Mouse (Mus musculus) retina, postnatal 1 day (tissue): Measurements from ENCODE around the gene Azin2.

Experiments
- DNase-seq: peaks from one replicate; pipeline ENCODE4 v3.0.0-alpha.2; 2012

The Azin2 gene

GRCm38 (mm10) chr4:128924841-128925606 lies 37.2 kb downstream of the Azin2 start:
- DNase-seq: peak; percentile 94

DNA sequence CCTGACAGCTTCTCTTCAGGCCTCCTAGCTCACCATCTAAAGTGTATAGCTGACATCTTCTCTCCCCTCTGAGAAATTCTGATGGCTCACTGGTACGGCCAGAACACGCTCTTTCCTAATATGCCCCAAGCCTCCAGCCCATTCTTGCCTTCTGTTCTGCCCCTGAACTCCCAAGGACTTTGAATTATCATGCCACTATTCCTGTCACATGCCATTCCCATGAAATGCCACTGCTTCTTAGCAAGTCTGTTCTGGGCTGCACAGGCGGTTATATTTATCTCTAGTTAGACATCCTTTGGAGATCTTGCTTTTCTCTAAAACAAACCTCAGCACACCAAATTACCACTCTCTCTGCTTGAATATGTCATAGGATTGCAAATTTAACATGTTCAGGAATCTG lies 38.6 kb downstream of the Azin2 start:
- no peak for DNase-seq

DNA sequence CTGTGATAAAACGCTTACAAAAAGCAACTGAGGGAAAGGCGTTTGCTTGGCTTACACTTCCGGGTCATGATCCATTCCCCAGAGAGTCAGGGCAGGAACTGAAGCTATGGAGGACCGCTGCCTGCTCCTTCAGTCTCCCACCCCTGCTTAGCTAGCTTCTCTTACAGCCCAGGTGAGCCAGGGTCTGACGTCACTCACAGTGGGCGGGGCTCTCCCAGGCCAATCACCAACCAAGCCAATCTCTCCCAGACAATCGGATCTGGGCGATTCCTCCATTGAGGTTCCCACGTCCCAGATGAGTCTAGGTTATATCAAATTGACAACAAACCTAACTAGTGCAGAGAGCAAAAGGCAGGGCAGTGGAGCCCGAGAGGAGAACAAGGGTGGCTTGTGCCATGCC lies 43.1 kb downstream of the Azin2 start:
- DNase-seq: no peak

DNA sequence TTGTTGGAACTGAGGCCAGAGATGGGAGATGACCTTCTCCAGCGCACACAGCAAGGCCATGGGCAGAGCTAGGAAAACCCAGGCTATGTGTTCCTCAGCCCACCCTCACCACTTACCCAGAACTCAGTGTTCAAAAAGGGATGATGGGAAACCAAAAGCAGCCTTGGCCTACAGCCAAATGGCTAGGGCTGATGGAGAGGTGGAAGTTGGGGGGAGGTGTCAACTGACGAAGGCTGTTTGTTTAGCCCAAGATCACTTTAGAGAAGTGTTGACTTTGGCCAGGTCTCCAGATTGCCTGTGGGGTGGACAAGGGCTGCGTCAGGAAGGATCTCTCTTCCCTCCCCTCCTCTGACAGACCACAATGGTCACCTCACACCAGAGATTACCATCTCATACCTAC lies 44.1 kb downstream of the Azin2 start:
- DNase-seq: no peak

- no peak for DNase-seq
These were observed 44.5 kb downstream of the Azin2 start for GRCm38 (mm10) chr4:128917756-128918155.

GRCm38 (mm10) chr4:128917119-128917518 lies 45.1 kb downstream of the Azin2 start:
- DNase-seq: no peak

GRCm38 (mm10) chr4:128913794-128914193 lies 48.4 kb downstream of the Azin2 start:
- DNase-seq: peak; percentile 33

GRCm38 (mm10) chr4:128912085-128912484 lies 50.2 kb downstream of the Azin2 start:
- DNase-seq: no peak

GRCm38 (mm10) chr4:128910276-128911063 lies 51.8 kb downstream of the Azin2 start:
- DNase-seq: no peak

DNA sequence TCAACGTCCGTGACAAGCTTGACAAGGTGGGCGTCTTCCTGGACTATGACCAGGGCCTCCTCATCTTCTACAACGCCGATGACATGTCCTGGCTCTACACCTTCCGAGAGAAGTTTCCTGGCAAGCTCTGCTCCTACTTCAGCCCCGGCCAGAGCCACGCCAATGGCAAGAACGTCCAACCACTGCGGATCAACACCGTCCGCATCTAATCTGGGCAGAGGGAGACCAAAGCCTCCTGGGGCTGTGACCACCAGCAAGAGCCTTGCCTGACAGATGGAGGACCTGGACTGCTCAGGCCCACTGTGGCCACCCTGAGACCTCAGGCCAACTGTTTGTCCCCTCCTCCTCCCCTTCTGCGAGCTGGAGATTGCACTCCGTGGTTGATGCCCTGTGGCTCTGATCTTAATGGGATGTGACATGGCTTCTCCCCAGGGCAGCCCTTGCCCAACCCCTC lies 52.8 kb downstream of the Azin2 start:
- DNase-seq: peak; percentile 71

DNA sequence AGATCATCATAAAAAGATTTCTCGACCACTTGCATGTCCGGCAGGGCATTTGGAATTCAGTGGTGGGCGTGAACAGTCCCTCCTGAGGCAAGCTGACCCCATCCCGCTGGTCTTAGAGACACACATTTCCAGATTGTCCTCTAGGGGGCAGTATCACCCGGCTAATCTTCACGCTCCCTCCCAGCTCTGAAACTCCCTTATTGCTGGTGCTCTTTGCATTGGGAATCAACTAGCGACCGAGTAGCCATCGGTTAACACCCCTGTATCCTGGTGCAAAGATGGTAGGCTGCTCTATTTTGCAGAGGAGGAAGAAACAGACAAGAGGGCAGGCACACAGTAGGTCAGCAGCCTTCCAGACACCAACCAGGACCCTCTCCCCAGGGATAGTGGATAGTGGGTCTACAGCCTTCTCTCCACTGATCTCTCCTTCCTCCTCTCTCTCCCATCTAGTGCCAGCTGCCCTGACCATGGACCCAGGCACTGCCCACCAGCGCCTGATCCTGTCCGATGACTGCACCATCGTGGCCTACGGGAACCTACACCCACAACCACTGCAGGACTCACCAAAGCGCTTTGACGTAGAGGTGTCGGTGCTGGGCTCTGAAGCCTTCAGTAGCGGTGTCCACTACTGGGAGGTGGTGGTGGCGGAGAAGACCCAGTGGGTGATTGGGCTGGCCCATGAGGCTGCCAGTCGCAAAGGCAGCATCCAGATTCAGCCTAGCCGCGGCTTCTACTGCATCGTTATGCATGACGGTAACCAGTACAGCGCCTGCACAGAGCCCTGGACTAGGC lies 53.5 kb downstream of the Azin2 start:
- peak; percentile 83 for DNase-seq

DNA sequence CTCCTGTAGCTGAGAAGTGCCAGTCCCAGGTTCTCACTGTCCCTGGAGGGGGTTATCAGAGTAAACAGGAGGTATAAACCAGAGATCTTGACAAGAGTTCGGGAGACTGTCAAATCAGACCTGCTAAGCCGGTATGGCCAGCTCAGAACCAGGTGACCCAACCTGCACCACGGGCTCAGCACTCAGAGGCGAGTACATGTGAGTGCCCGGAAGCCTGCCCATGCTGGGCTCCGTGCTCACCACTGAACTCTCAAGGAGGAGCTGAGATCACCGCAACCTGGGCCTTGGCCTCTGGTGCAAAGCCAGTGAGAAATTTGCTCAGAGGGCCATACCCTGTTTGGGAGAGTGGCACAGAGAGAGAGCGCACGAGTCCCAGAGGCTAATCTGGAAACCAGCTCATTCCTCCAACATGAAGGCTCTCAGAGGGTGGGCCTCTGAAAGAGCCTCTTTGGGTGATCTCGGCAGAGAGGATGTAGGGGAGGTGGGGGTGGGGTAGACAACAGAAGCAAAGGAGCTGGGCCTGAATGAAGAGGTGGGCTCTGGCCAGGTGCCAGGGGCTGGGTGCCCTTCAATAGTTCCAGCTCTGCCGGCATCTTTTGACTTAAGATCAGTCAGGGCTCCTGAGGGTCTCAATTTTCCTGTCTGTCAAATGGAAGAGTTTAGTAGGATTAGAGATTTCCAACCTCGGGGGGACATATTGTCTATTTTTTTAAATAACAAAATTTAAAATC lies 54.8 kb downstream of the Azin2 start:
- no peak for DNase-seq

DNA sequence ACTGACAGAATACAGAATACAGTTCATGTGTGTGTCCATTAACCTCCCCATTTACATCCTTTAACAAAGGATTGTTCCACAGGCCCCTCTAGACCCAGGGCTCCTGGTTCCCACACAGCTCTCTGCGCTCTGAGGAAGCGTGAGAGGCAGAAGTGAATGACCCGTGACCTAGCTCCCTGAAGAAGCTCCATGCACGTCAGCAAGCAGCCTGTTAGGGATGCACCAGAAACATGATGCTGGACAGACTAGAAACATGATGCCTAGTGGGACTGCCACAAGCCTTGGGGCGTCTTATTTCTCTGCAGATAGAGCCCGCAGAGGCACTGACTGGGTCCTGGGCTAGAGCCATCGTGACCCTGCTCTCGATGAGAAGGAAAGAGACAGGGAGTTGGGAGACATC lies 55.5 kb downstream of the Azin2 start:
- no peak for DNase-seq

DNA sequence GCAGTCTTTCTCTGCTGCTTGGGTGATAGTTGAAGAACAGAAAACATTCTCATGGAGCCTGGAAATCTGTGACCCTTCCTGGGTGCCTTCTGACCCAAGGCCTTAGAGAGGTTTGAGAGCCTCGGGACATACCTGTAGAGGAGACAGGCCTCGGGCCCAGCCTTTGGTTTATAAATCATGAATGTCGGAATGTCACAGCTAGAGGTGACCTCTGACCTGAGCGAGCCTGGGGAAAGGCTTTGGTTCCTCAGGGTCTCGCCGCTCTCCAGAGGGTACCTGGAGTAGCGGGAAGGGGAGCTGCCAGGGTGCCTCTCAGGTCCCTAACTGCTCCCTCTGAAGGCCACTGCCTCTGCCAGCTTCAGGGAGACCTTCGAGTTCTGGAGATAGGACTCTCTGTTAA lies 57.0 kb downstream of the Azin2 start:
- no peak for DNase-seq

DNA sequence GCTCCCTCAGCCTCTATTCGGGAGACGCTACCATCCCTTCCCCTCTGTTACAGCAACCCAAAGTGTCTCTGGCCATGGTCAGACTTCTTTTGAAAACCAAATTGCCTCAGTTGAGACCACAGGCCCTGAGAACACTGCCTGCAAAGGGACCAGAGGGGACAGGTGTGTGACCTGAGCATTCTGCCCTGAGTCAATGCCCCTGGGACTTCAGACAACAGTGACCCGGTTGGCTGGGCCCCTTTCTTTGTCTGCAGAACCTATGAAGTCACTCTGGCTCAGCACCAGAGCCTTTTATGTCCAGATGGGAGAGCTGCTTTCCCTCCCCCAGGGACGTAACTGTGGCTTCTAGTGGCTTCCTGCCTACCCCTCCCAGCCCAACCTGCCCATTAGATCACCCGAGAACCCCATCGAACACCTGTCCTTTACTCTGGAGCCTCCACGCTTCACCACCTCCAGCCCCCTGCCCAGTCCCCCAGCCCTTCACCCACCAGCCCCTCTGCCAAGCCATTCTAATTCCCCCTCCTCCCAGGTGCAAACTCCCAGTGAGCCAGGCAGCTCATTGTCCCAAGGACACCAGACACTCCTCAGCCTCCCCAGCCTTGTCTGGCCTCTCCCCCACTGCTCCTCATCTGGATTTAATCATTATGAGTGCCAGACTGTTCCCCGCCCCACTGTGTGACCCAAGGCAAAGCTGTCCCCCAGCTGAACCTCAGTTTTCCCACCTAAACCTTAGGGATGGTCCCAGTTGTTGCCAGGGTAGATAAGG lies 58.0 kb downstream of the Azin2 start:
- no peak for DNase-seq

GRCm38 (mm10) chr4:128902390-128902789 lies 59.9 kb downstream of the Azin2 start:
- no peak for DNase-seq

DNA sequence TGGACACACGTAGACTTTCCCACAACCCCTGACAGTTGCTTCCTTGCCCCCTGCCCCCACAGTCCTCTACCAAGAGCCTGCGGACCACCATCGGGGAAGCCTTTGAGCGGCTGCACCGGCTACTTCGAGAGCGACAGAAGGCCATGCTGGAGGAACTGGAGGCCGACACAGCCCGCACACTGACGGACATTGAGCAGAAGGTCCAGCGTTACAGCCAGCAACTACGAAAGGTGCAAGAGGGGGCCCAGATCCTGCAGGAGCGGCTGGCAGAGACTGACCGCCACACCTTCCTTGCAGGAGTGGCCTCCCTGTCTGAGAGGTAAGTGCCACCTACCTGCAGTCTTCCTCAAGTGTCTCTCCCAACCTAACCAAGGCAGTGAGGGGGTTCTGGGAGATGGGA lies 61.8 kb downstream of the Azin2 start:
- no peak for DNase-seq

- peak; percentile 96 for DNase-seq
These were observed 62.9 kb downstream of the Azin2 start for GRCm38 (mm10) chr4:128899332-128899731.

GRCm38 (mm10) chr4:128897911-128898421 lies 64.3 kb downstream of the Azin2 start:
- peak; percentile 55 for DNase-seq

DNA sequence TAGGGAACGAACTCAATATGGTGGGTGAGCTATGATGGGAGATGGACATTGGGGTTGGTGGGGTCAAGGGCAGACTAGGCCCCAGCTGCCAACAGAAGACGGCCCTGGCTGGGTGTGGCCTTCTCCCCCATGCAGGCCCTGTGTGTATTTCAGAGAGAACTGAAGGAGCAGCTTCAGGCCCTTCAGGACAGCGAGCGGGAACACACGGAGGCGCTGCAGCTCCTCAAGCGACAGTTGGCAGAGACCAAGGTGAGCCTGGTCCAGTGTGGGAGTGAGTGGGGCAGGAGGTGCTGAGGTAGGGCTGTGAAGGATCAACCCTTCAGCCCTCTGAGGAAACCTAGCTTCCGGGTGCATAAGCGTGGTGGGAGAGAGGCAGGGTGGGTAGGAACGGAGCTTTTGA lies 65.6 kb downstream of the Azin2 start:
- no peak for DNase-seq

DNA sequence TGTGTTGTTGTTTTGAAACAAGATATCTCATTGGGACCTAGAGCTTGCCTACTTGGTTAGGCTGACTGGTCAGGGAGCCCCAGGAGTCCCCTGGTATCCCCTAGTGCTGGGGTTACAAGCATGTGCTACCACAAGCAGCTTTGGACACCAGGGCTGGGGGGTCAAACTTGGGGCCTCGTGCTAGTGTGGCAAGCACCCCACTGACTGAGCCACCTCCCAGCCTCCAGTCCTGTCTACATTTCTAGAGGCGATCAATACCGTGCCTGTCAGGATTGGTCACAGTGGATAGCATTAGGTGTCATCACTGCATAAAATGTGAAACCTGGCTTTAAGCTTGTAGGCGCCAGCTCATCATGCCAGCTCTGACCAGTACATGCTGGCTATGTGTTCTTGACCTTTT lies 66.4 kb downstream of the Azin2 start:
- DNase-seq: no peak

- DNase-seq: no peak
These were observed 68.1 kb downstream of the Azin2 start for GRCm38 (mm10) chr4:128894112-128894511.
